Mouse (Mus musculus) mammary gland, adult 2 months (tissue): ENCODE data around the gene Apobec4. TPM values are rescaled to one million over a fixed set of nuclear protein-coding genes. Genes with fewer than 3 reads are reported as not detected.

Experiments used
- polyA plus RNA-seq: library from polyadenylated mRNA; depleted of rRNA; stranded (reverse); fragments of >200 nt; gene quantifications from 2 replicates; pipeline ENCODE4 v1.2.3, GENCODE M21; 2012; ENCODE audit warnings: low replicate concordance; rRNA removed

Apobec4 gene
- not detected in 2 replicates for polyA plus RNA-seq

GRCm38 (mm10) chr1:152750312-152750965 is at the start of gene Apobec4:
Apobec4 (plus strand) TSS chr1:152750551.

GRCm38 (mm10) chr1:152766032-152766772 is 15.9 kb downstream of the Apobec4 start, which contains the start of the genes Rgl1 and Arpc5:
Rgl1 (minus strand) TSS chr1:152766351.
Arpc5 (plus strand) TSS chr1:152766542.

GRCm38 (mm10) chr1:152799897-152800296 is 49.5 kb downstream of the Apobec4 start, which contains the start of gene Ncf2:
Ncf2 (plus strand) TSS chr1:152800194.

Other genes with a start within 250 kb of the Apobec4 start
- 18.9 and 32.1 TPM in 2 replicates for gene Rgl1, start 15.8 kb downstream of the Apobec4 start, polyA plus RNA-seq
- 80.5 and 92.3 TPM in 2 replicates for gene Arpc5, start 16.0 kb downstream of the Apobec4 start, polyA plus RNA-seq
- 11.9 and 12.7 TPM in 2 replicates for gene Ncf2, start 49.6 kb downstream of the Apobec4 start, polyA plus RNA-seq
- gene Smg7, start 152.1 kb downstream of the Apobec4 start, polyA plus RNA-seq: 38.8 and 48.4 TPM in 2 replicates
- gene Nmnat2, start 204.4 kb downstream of the Apobec4 start, polyA plus RNA-seq: 0.96 and 1.1 TPM in 2 replicates